Mouse (Mus musculus): ENCODE data around the gene Ifrd2. TPM values are rescaled to one million over a fixed set of nuclear protein-coding genes. Genes with fewer than 3 reads are reported as not detected.

Ifrd2 gene
- polyA plus RNA-seq, 1 experiment from 2014 or later = 28.9 TPM

DNA sequence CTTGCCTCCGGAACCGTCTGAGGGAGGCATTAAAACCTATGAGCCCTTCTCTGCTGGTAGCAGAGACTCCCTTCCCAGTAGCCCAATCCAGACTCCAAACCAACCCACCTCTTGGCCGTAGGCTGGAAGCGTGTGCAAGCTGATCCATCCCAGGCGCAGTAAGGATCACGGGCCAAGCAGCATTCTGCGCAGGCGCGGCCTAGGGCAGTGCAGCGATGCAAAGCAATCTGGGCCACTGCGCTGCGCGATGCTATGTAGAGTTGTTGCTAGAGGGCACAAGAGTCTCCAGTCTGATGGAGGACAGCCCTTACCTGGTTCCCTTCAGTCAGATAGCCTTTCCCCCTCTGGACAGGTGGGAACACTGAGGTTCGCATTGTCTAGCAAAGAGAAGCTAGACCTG, 12.4 kb downstream of the Ifrd2 start:
- H3K9me3 ChIP-seq (replicated peaks; ENCODE audit: low read length) = no peaks in the 10 kb centered on the region
- 68% methylated on average over 14 of the region's 14 CpGs for WGBS
- no peak for ATAC-seq (replicated peaks; ENCODE audit: low FRiP score, low read depth)
- peaks cover 19% of the 10 kb centered on the region for H3K4me1 ChIP-seq (replicated peaks; ENCODE audit: insufficient read depth, low read length)
- H3K4me2 ChIP-seq (ENCODE audit: low read length) = no peak overlapping the region
- no peaks in the 10 kb centered on the region for H3K27me3 ChIP-seq (ENCODE audit: insufficient read depth, low read length)
- H3K4me3 ChIP-seq (replicated peaks; ENCODE audit: low read depth, low read length) = no peak overlapping the region
- 0 out of 2 replicates have a peak, but pooled peaks cover 5% of the 10 kb centered on the region for H3K36me3 ChIP-seq (ENCODE audit: insufficient read depth, low read length)
- no peak overlapping the region for H3K27ac ChIP-seq
- TF ChIP-seq CTCF (IDR thresholded peaks at IDR 0.05; ENCODE audit: low read depth) = no peak
- DNase-seq (ENCODE audit: low spot score) = no peak
- H3K9ac ChIP-seq (ENCODE audit: low read depth, low read length) = no peak overlapping the region

DNA sequence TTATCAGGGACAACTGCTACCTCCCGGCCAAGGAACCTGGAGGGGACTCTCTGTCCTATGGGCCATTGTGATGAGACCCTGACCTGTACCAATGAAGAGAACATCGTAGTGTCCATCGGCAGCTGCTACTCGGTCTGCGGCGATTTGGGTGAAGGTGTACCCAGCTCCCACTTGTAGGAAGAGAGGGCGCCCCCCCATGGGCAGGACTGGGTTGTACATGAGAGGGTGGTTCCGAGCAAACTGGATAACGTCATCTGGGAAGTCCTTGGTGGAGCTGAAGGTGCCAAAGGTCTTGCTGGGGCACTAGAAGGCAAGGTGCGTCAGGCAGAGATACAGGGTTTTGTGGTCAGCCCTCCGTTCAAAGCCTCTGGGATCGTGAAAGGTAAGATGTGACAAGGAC, 13.3 kb downstream of the Ifrd2 start:
- ATAC-seq (replicated peaks; ENCODE audit: low FRiP score, low read depth) = no peak
- Histone ChIP-seq H3K36me3 (ENCODE audit: insufficient read depth, low read length) (0 out of 2 replicates have a peak, but pooled peaks cover 5% of the 10 kb centered on the region), H3K4me1 (replicated peaks; ENCODE audit: insufficient read depth, low read length) (peaks cover 21% of the 10 kb centered on the region), H3K9ac (ENCODE audit: low read depth, low read length) (no peak overlapping the region), H3K27me3 (ENCODE audit: insufficient read depth, low read length) (no peaks in the 10 kb centered on the region), H3K27ac (no peak overlapping the region), H3K9me3 (replicated peaks; ENCODE audit: low read length) (no peaks in the 10 kb centered on the region), H3K4me2 (ENCODE audit: low read length) (no peak overlapping the region), H3K4me3 (replicated peaks; ENCODE audit: low read depth, low read length) (no peak overlapping the region)
- DNase-seq (ENCODE audit: low spot score) = no peak
- no peak; the same call in 1 of the 2 replicates for TF ChIP-seq CTCF (IDR thresholded peaks at IDR 0.05; ENCODE audit: low read depth)
- WGBS = 86% methylated on average over 12 of the region's 12 CpGs

DNA sequence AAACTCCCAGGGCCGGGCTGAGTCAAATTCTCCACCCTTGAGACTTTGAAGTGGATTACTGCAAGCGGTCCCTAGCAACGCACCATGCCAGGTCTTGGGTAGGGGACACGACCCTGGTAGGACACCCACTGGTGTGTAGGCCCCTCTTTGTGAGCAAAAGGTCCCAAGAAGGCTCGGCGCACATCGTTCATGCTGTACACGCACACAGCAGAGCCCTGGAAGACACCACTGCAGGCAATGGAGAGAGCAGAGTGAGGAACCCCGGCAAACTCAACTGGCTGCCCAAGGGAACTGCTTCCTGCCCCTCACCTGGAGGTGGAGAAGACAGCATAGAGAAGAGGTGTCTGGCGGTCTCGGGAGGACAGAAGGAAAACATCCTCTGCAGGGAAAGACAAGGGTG, 13.8 kb downstream of the Ifrd2 start:
- no peaks in the 10 kb centered on the region for H3K27me3 ChIP-seq (ENCODE audit: insufficient read depth, low read length)
- H3K4me1 ChIP-seq (replicated peaks; ENCODE audit: insufficient read depth, low read length) = peaks cover 22% of the 10 kb centered on the region
- H3K36me3 ChIP-seq (ENCODE audit: insufficient read depth, low read length) = 0 out of 2 replicates have a peak, but pooled peaks cover 5% of the 10 kb centered on the region
- H3K27ac ChIP-seq = no peak overlapping the region
- ATAC-seq (replicated peaks; ENCODE audit: low FRiP score, low read depth) (no peak), DNase-seq (ENCODE audit: low spot score) (no peak)
- no peak for TF ChIP-seq CTCF (IDR thresholded peaks at IDR 0.05; ENCODE audit: low read depth)
- no peak overlapping the region for H3K4me2 ChIP-seq (ENCODE audit: low read length)
- H3K9me3 ChIP-seq (replicated peaks; ENCODE audit: low read length) = no peaks in the 10 kb centered on the region
- 80% methylated on average over 11 of the region's 11 CpGs for WGBS
- H3K4me3 ChIP-seq (replicated peaks; ENCODE audit: low read depth, low read length) = no peak overlapping the region
- no peak overlapping the region for H3K9ac ChIP-seq (ENCODE audit: low read depth, low read length)

- no peak for ATAC-seq (replicated peaks; ENCODE audit: low FRiP score, low read depth)
- no peak overlapping the region for H3K4me2 ChIP-seq (ENCODE audit: low read length)
These were observed 14.7 kb downstream of the Ifrd2 start for GRCm38 (mm10) chr9:107602068-107602648.

GRCm38 (mm10) chr9:107603251-107603650, 15.8 kb downstream of the Ifrd2 start:
- no peak for TF ChIP-seq CTCF (IDR thresholded peaks at IDR 0.05; ENCODE audit: low read depth)
- H3K36me3 ChIP-seq (ENCODE audit: insufficient read depth, low read length) = 0 out of 2 replicates have a peak, but pooled peaks cover 5% of the 10 kb centered on the region
- H3K9ac ChIP-seq (ENCODE audit: low read depth, low read length) = no peak overlapping the region
- H3K4me2 ChIP-seq (ENCODE audit: low read length) = no peak overlapping the region
- H3K4me3 ChIP-seq (replicated peaks; ENCODE audit: low read depth, low read length) = no peak overlapping the region
- no peak overlapping the region for H3K27ac ChIP-seq
- DNase-seq (ENCODE audit: low spot score) = no peak
- H3K4me1 ChIP-seq (replicated peaks; ENCODE audit: insufficient read depth, low read length) = peaks cover 36% of the 10 kb centered on the region
- H3K27me3 ChIP-seq (ENCODE audit: insufficient read depth, low read length) = no peaks in the 10 kb centered on the region
- H3K9me3 ChIP-seq (replicated peaks; ENCODE audit: low read length) = no peaks in the 10 kb centered on the region
- 60% methylated on average over 6 of the region's 6 CpGs for WGBS
- no peak for ATAC-seq (replicated peaks; ENCODE audit: low FRiP score, low read depth)

More at GRCm38 (mm10) chr9:107602068-107602648, 14.7 kb downstream of the Ifrd2 start:
- H3K9ac ChIP-seq (ENCODE audit: low read depth, low read length) = no peak overlapping the region
- peak; percentile 96 for DNase-seq (ENCODE audit: low spot score)
- peak; percentile 100 for TF ChIP-seq CTCF (IDR thresholded peaks at IDR 0.05; ENCODE audit: low read depth)
- no peak overlapping the region for H3K4me3 ChIP-seq (replicated peaks; ENCODE audit: low read depth, low read length)
- H3K27ac ChIP-seq = no peak overlapping the region
- peaks cover 31% of the 10 kb centered on the region for H3K4me1 ChIP-seq (replicated peaks; ENCODE audit: insufficient read depth, low read length)
- 0 out of 2 replicates have a peak, but pooled peaks cover 5% of the 10 kb centered on the region for H3K36me3 ChIP-seq (ENCODE audit: insufficient read depth, low read length)
- H3K9me3 ChIP-seq (replicated peaks; ENCODE audit: low read length) = no peaks in the 10 kb centered on the region
- WGBS = 10% methylated on average over 10 of the region's 10 CpGs
- no peaks in the 10 kb centered on the region for H3K27me3 ChIP-seq (ENCODE audit: insufficient read depth, low read length)

GRCm38 (mm10) chr9:107605041-107605661, 17.7 kb downstream of the Ifrd2 start:
- Histone ChIP-seq H3K4me2 (ENCODE audit: low read length) (peak overlapping the region; percentile 45), H3K36me3 (ENCODE audit: insufficient read depth, low read length) (0 out of 2 replicates have a peak, but pooled peaks cover 5% of the 10 kb centered on the region), H3K27ac (peak overlapping the region; percentile 85), H3K4me1 (replicated peaks; ENCODE audit: insufficient read depth, low read length) (peaks cover 50% of the 10 kb centered on the region), H3K9ac (ENCODE audit: low read depth, low read length) (peak overlapping the region; percentile 49), H3K27me3 (ENCODE audit: insufficient read depth, low read length) (no peaks in the 10 kb centered on the region), H3K4me3 (replicated peaks; ENCODE audit: low read depth, low read length) (peak overlapping the region; percentile 11), H3K9me3 (replicated peaks; ENCODE audit: low read length) (no peaks in the 10 kb centered on the region)
- peak; percentile 72 for ATAC-seq (replicated peaks; ENCODE audit: low FRiP score, low read depth)
- WGBS = 25% methylated on average over 23 of the region's 23 CpGs
- no peak for TF ChIP-seq CTCF (IDR thresholded peaks at IDR 0.05; ENCODE audit: low read depth)
- peak; percentile 65 for DNase-seq (ENCODE audit: low spot score)
